Mouse (Mus musculus): ENCODE results near the gene Gon4l.

Gene Gon4l

GRCm38 (mm10) chr3:88912585-88912984 is 77.6 kb downstream of the Gon4l start:
- no peak for DNase-seq (ENCODE audit: low spot score in 2 of 2)

- peak; percentile 86 to 91 for DNase-seq (ENCODE audit: low spot score in 2 of 2)
Measured at GRCm38 (mm10) chr3:88913511-88914383, 78.7 kb downstream of the Gon4l start, which contains the start of gene Msto1. TSS of gene Msto1 (minus strand) at chr3:88913999.

DNA sequence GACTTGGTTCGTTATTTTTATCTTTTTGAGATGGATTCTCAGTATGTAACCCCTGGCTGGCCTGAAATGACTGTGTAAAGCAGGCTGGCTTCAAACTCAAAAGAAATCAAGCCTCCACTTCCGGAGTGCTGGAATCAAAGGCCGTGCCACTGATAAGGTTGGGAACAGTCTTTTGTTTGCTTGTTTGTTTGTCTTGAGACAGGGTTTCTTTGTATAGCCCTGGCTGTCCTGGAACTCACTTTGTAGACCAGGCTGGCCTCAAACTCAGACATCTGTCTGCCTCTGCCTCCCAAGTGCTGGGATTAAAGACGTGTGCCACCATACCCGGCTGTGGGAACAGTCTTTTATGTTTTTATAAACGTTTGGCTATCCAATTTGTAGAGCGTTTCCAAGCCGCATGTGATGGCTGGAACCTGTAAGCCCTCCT is 79.4 kb downstream of the Gon4l start:
- DNase-seq (ENCODE audit: low spot score in 2 of 2) = no peak

DNA sequence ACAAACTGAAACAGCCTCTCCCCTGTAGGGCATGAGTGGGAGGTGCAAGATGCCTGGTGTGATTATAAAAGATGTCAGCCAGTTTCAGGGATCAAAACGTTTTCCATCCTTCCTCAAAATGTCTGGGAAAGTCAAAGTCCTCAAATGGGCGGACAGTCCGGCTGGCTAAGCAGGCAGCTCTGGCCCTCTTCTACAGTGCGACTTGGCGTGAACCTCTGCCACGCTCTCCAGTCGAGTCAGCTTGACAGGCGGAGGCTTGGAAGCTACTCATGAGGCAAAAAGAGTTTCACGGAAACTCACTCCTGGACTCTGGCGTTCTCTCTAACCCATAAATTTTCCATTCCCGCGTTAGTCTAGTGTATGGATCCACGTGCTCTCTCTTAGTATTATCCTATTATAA is 84.0 kb downstream of the Gon4l start:
- DNase-seq (ENCODE audit: low spot score in 2 of 2) = no peak

- DNase-seq (ENCODE audit: low spot score in 2 of 2) = no peak
Measured at GRCm38 (mm10) chr3:88921411-88921810, 86.4 kb downstream of the Gon4l start.

DNA sequence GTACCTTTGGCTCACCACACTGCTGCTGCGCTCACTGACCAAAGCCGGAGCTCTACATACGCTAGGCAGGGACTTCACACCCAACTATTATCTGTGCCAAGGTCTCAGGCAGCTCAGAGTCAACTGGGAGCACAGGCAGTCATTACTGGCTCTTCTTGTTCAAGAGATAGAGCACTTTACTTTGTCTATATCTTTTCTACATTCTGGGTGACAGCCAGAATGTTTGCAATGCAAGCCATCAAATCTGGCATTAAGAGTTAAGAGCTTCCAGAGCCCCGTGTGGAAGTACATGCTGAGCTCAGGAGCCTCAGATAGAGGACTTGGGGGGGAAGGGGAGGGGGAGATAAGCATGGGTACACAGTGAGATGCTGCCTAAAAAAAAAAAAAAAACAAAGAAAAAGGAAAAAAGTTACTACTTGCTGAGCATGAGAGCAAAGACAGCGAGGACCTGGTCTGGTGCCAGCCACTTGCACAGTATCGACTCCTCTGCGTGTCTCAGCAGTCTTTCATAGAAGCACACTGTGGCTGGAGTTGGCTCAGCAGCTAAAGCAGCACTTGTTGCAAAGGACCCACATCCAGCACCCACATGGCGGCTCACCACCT is 89.1 kb downstream of the Gon4l start:
- DNase-seq (ENCODE audit: low spot score in 2 of 2) = no peak

DNA sequence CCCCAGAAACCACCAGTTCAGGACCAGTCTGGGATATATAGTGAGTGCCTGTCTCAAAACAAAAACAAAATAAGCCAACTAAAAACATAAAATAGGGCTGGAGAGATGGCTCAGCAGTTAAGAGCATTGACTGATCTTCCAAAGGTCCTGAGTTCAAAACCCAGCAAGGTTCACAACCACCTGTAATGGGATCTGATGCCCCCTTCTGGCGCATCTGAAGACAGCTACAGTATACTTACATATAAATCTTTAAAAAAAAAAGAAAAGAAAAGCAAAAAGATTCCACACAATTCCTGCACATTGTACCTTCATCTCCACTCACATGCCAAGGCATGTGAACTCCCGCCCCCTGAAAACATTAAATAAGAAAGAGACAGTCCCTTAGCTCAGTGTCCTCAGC is 90.6 kb downstream of the Gon4l start:
- no peak for DNase-seq (ENCODE audit: low spot score in 2 of 2)

DNA sequence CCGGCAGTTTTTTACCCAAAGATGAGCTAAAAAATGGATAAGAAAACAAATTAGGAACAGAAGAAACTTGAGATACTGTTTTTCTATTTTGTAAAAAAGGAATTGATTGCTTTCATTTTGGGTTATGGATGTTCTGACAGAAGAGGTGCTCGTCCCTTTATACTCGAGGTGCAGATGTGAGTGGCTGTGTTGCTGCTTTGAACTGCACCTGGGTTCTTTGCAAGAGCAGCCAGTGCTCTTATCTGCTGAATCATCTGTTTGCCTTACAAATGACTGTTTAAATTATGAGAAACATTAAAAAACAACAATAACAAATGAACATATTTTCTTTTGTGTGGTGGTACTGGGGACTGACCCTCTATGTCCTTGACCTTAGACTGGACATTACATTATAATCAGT is 94.5 kb downstream of the Gon4l start:
- DNase-seq (ENCODE audit: low spot score in 2 of 2) = no peak

DNA sequence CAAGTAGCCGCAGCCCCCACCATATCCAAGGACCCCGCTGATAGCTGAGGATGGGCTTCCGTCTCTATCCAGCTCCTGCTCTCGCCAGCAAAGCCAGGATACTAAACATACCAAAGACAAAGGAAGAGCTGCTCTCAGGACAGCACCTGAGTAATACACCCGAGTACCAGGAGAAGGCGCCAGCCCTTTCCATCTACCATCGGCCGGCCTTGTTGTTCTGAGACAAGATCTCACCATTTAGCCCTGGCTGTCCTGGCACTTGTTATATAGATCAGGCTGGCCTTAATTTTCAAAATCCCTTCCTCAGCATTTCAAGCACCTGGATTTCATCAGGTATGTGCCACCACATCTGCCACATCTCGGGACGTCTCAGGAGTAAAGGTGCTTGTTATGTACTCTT is 104.0 kb downstream of the Gon4l start:
- no peak for DNase-seq (ENCODE audit: low spot score in 2 of 2)

DNA sequence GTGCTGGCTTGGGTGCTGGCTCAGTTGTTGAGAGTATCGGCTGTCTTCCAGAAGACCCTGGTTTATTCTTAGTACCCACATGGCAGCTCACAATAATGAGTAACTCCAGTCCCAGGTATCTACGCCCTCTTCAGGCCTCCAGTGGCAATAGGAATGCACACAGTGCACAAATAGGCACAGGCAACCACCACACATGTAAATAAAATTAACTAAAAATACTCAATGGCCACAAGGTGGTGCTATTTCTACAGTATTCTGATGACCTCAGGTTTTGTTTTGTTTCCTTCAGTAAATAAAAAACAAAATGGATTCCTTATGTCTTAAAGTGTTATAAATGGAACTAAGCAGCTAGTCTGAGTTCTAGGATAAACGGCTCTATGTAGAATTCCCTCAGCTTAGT is 104.7 kb downstream of the Gon4l start:
- DNase-seq (ENCODE audit: low spot score in 2 of 2) = peak; percentile 36 to 37

GRCm38 (mm10) chr3:88942316-88942880 is 107.4 kb downstream of the Gon4l start:
- DNase-seq (ENCODE audit: low spot score in 2 of 2) = no peak

DNA sequence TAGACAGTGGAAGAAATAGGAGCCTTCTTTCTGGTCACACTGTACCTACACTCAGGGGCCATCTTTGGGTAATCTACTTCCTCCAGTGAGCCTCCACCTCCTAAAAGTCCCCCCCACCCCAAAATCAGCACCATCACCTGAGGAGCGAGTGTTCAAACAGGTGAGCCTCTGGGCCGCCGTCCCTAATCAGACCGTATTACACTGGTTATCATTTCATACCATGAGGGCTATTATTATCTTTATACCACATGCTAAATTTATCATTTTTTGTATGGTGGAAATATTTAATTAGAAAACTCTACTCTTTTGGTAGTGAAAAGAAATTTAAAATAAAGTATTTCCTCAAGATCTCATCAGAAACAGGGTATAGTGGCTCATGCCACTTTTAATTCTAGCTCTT is 109.1 kb downstream of the Gon4l start:
- no peak for DNase-seq (ENCODE audit: low spot score in 2 of 2)

DNA sequence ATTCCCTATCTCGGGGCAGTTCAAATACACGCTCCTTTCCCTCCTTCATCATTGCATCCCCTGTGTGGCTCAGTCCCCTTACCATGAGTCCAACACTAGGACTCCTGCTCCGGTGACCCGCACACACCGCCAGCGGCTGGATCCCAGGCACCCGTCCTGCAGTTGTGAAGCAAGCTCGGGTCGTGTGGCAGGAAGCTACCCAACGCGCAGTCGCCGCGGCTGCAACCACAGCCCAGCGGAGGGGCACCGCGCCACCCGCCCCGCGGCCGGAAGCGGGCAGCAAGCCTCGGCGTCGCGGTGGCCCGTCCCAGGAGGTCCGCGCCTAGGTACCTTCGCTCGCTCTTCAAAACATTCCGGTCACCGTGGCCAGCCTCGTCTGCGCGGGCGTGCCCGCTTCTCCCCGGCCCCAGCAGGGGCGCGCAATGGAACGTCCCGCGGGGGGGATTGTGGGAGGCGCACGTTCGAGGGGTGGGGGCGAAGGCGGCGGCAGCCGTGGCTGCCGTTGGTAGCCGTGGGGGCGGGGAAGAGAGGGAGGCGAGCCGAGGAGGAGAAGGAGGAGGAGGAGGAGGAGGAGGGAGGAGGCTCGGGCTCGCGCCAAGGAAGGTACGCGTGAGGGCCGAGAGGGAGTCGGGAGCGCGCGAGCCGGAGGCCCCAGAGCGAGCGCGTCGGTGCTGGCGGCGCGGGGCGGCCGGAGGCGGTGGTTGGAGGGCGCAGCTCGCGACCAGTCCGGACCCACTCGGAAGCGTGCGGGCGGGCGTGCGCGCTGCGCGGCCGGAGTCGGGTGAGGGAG is 115.0 kb downstream of the Gon4l start:
- peak; percentile 64 to 77 for DNase-seq (ENCODE audit: low spot score in 2 of 2)

GRCm38 (mm10) chr3:88950576-88951326 is 115.7 kb downstream of the Gon4l start, which contains the start of the genes Ash1l and Dap3:
TSS of gene Ash1l (plus strand) at chr3:88950622.
TSS of gene Dap3 (minus strand) at chr3:88951181.
- DNase-seq (ENCODE audit: low spot score in 2 of 2) = peak; percentile 82 to 86

GRCm38 (mm10) chr3:88951327-88951800 is 116.3 kb downstream of the Gon4l start:
- no peak for DNase-seq (ENCODE audit: low spot score in 2 of 2)

DNA sequence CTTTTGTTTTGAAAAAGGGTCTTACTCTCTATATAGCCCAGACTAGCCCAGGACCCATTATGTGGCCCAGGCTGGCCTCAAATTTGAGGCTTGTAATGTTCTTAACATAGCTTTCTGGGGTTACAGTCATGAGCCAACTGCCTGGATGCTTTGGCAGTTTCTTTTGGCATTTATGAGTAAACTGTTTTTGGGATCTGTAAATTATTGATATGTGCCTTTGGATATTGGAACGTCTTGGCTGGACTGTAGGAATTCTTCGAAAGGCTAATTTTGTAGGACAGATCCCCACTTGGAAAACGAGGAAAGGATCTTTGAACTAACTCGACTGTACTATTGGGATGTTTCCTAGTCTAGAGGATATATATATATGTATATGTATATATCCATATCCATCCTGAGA is 118.2 kb downstream of the Gon4l start:
- DNase-seq (ENCODE audit: low spot score in 2 of 2) = no peak

DNA sequence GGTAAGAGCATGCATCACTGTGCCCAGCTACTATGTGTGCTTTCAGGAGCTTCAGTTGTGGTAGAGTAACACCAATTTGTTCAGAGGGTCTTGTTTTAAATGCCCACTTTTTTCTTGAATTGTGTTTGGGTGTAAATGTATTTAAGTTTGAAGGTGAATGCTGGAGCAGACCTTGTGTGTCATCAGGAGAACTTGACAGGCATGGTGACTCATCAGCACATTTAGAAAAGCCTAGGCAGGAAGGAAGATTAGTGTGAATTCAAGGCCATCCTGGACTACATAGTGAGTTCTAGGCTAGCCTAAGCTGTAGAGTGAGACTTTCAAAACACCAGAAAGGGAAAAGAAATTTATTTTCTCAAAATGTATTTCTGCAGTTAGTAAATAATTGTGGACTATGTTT is 118.7 kb downstream of the Gon4l start:
- DNase-seq (ENCODE audit: low spot score in 2 of 2) = no peak

All from natural killer cell, adult 2 months (primary cell).